Mouse (Mus musculus) embryo, embryonic 11.5 days (tissue): ENCODE measurements around the gene Chil3.
"Not testable (repeated sequence)": the region's sequence is repeated elsewhere in the genome, so short reads cannot be mapped to it uniquely, and the experiment has no call there.

Experiments used
- DNase-seq: peaks from one replicate; pipeline ENCODE4 v3.0.0-alpha.2; 2012; ENCODE audit warnings: low read depth, low spot score

Gene Chil3

GRCm38 (mm10) chr3:106167464-106167863 is at the start of gene Chil3:
Gene Chil3, minus strand, starts transcription at chr3:106167564.
- no peak for DNase-seq

GRCm38 (mm10) chr3:106198030-106198429 is 30.7 kb upstream of the Chil3 start:
- not testable (repeated sequence) for DNase-seq

GRCm38 (mm10) chr3:106197246-106197645 is 29.9 kb upstream of the Chil3 start:
- not testable (repeated sequence) for DNase-seq

- no peak for DNase-seq
Measured at GRCm38 (mm10) chr3:106196276-106196675, 28.9 kb upstream of the Chil3 start.

- DNase-seq, result no peak
Measured at GRCm38 (mm10) chr3:106195486-106195885, 28.1 kb upstream of the Chil3 start.

- DNase-seq, result no peak
Measured at GRCm38 (mm10) chr3:106187991-106188390, 20.6 kb upstream of the Chil3 start.

- no peak for DNase-seq
Measured at GRCm38 (mm10) chr3:106177509-106178189, 10.3 kb upstream of the Chil3 start.

- DNase-seq, result not testable (repeated sequence)
Measured at GRCm38 (mm10) chr3:106174971-106175370, 7.6 kb upstream of the Chil3 start.

GRCm38 (mm10) chr3:106172506-106172905 is 5.1 kb upstream of the Chil3 start:
- DNase-seq, result not testable (repeated sequence)

- DNase-seq, result no peak
Measured at GRCm38 (mm10) chr3:106171135-106171731, 3.9 kb upstream of the Chil3 start.

- no peak for DNase-seq
Measured at GRCm38 (mm10) chr3:106170522-106171053, 3.2 kb upstream of the Chil3 start.

GRCm38 (mm10) chr3:106154413-106154812 is 13.0 kb downstream of the Chil3 start:
- no peak for DNase-seq

GRCm38 (mm10) chr3:106144081-106144480 is 23.3 kb downstream of the Chil3 start:
- no peak for DNase-seq

GRCm38 (mm10) chr3:106131690-106132089 is 35.7 kb downstream of the Chil3 start:
- DNase-seq, result no peak

GRCm38 (mm10) chr3:106128807-106129493 is 38.4 kb downstream of the Chil3 start:
- DNase-seq, result no peak

GRCm38 (mm10) chr3:106126999-106127398 is 40.4 kb downstream of the Chil3 start:
- DNase-seq, result no peak

GRCm38 (mm10) chr3:106112929-106113328 is 54.4 kb downstream of the Chil3 start, which contains the start of gene Chia1:
Gene Chia1, plus strand, starts transcription at chr3:106113229.
- no peak for DNase-seq
